Mouse (Mus musculus): ENCODE measurements around the gene Kpna1. TPM values are rescaled to one million over a fixed set of nuclear protein-coding genes. Genes with fewer than 3 reads are reported as not detected.
"Not testable (repeated sequence)": the region's sequence is repeated elsewhere in the genome, so short reads cannot be mapped to it uniquely, and the experiment has no call there.

Gene Kpna1
- polyA plus RNA-seq, 1 experiment, result 48.3 TPM

DNA sequence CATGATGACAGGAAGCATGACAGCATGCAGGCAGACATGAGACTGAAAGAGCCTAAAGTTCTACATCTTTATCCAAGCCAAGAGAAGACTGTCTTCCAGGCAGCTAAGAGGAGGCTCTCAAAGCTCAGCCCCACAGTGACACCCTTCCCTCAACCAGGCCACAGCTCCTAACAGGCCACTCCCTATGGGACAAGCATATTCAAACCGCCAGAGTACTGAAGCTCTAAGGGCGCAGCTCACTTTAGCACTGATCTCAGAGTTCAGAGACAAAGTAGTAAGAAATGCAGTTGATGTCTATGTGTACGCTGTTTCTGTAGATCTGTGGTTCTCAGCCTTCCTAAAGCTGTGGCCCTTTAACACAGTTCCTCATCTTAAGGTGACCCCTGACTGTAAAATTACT lies 27.3 kb upstream of the Kpna1 start:
- TF ChIP-seq POLR2A (IDR thresholded peaks at IDR 0.05; ENCODE audit: borderline replicate concordance, control insufficient read depth, low read depth, low read length), result no peak
- no peak for TF ChIP-seq CTCF (IDR thresholded peaks at IDR 0.05; ENCODE audit: control insufficient read depth, insufficient read depth, low read length)
- Histone ChIP-seq H3K27ac (ENCODE audit: control insufficient read depth, insufficient read depth, low read depth, low read length, poor library complexity) (no peak overlapping the region), H3K4me3 (replicated peaks; ENCODE audit: control insufficient read depth, low read depth, low read length) (no peak overlapping the region), H3K4me1 (ENCODE audit: control insufficient read depth, insufficient read depth, low read length) (no peaks in the 10 kb centered on the region)
- WGBS, result 88% methylated on average over 3 of the region's 3 CpGs

DNA sequence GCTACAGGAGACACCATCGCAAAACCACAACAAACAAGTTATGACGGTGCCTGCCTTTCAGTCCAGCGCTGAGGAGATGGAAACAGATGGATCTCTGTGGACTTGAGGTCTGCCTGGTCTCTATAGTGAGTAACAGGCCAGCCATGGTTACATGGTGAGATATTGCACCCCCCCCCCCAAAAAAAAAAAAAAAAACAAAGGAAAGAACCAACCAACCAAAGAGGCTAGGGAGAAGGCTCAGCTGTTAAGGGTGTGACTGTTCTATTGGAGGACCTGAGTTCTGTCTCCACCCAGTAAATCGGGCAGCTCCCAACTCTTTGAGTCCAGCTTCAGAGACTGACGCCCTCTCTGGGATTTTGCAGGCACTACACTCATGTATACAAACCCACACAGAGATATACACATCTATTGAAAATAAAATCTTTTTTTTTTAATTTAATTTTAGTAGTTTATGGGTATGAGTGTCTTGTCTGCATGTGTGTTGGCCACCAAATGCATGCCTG lies 25.9 kb upstream of the Kpna1 start:
- H3K4me3 ChIP-seq (replicated peaks; ENCODE audit: control insufficient read depth, low read depth, low read length), result no peak overlapping the region
- TF ChIP-seq POLR2A (IDR thresholded peaks at IDR 0.05; ENCODE audit: borderline replicate concordance, control insufficient read depth, low read depth, low read length) (no peak), CTCF (IDR thresholded peaks at IDR 0.05; ENCODE audit: control insufficient read depth, insufficient read depth, low read length) (no peak)
- WGBS, result 76% methylated on average over 5 of the region's 5 CpGs
- H3K27ac ChIP-seq (ENCODE audit: control insufficient read depth, insufficient read depth, low read depth, low read length, poor library complexity), result no peak overlapping the region
- H3K4me1 ChIP-seq (ENCODE audit: control insufficient read depth, insufficient read depth, low read length), result no peaks in the 10 kb centered on the region

DNA sequence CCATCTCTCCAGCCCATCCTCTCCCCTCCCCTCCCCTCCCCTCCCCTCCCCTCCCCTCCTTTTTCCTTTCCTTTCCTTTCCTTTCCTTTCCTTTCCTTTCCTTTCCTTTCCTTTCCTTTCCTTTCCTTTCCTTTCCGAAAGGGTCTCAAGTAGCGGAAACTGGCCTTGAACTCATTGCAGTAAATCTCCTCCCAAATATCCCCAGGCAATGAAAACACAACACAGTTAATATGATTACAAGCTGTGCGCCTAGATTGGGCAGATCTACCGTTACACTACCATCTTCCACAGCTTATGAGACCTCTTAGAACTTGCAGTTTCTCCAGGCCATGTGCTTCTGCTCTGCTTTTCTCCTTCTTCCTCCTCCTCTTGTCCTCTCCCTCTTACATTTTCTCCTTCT lies 12.6 kb upstream of the Kpna1 start:
- H3K27ac ChIP-seq (ENCODE audit: control insufficient read depth, insufficient read depth, low read depth, low read length, poor library complexity); H3K4me1 ChIP-seq (ENCODE audit: control insufficient read depth, insufficient read depth, low read length); H3K4me3 ChIP-seq (replicated peaks; ENCODE audit: control insufficient read depth, low read depth, low read length): not testable (repeated sequence)
- 87% methylated on average over 4 of the region's 4 CpGs for WGBS

DNA sequence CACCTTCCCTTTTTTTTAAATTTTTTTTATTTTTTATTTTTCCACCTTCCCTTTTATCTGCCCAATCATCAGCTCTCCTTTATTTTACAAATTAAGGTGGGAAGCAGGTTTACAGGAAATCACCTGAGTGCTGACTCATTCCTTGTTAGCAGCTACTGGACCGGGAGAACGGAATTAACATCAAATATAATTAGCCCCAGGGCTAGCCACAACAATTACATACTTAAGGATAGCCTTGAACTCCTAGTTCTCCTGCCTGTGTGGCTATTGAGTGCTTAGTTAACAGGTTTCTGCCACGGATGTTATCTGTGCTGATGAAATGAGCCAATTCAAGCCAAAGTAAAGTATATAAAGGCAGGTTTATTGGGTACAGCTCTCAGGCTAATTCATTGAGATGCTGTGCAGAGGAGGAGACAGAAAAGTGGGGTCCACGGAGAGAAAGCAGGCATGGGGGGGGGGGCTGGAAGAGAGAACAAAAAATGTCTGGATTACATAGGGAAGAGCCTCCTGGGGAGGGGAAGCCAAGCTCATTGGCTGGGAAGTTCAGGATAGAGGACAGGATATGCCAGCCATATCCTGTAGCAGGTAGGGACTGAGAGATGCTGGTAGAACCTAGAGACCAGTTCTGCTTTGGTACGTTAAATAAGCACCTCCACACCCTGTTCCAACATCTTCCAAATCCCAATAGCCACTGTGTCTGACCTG lies 12.0 kb upstream of the Kpna1 start:
- no peak overlapping the region for H3K27ac ChIP-seq (ENCODE audit: control insufficient read depth, insufficient read depth, low read depth, low read length, poor library complexity)
- WGBS, result 74% methylated on average over 5 of the region's 5 CpGs
- TF ChIP-seq POLR2A (IDR thresholded peaks at IDR 0.05; ENCODE audit: borderline replicate concordance, control insufficient read depth, low read depth, low read length) (no peak), CTCF (IDR thresholded peaks at IDR 0.05; ENCODE audit: control insufficient read depth, insufficient read depth, low read length) (no peak)

DNA sequence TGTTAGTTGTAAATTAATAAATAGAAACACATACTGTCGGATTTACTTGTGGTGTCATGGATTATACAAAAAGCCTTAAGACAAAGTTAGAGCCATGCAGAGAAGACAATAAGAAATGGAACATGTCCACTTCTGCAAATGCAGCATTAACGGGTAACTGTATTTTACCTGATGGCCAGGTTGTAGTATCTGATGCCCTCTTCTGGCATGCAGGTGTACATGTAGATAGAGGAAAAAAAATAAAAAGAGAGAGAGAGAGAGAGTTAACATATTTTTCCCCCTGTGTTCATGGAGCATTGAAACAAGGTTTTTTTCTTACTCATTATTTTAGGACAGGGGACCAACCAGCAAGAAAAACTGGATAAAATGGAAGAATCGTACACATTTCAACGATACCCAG lies 11.2 kb upstream of the Kpna1 start:
- WGBS, result 89% methylated on average over 4 of the region's 4 CpGs
- TF ChIP-seq POLR2A (IDR thresholded peaks at IDR 0.05; ENCODE audit: borderline replicate concordance, control insufficient read depth, low read depth, low read length) (no peak), CTCF (IDR thresholded peaks at IDR 0.05; ENCODE audit: control insufficient read depth, insufficient read depth, low read length) (no peak)
- H3K27ac ChIP-seq (ENCODE audit: control insufficient read depth, insufficient read depth, low read depth, low read length, poor library complexity), result no peak overlapping the region
- H3K4me1 ChIP-seq (ENCODE audit: control insufficient read depth, insufficient read depth, low read length), result no peaks in the 10 kb centered on the region
- no peak overlapping the region for H3K4me3 ChIP-seq (replicated peaks; ENCODE audit: control insufficient read depth, low read depth, low read length)

More for the DNA sequence above, 12.0 kb upstream of the Kpna1 start:
- no peaks in the 10 kb centered on the region for H3K4me1 ChIP-seq (ENCODE audit: control insufficient read depth, insufficient read depth, low read length)
- H3K4me3 ChIP-seq (replicated peaks; ENCODE audit: control insufficient read depth, low read depth, low read length), result no peak overlapping the region

DNA sequence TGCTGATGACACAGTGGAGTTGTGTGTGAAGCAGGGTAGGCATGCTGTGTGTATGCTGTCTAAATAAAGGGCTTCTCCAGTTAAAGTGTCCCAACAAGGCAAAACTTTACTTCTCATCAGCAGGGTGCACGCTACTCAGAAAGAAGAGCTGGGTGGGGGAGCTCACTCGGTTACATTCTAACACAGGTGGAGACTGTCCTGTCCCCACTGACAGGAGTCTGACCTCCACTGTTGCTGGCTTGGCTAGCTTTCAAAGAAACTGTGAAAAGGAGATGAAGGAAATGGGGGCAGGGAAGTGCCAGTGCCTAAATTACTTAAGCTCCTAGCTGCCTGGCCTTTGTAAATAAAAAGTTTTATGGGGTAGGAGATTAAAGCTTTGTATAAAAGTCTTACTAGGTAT lies 10.4 kb upstream of the Kpna1 start:
- TF ChIP-seq POLR2A (IDR thresholded peaks at IDR 0.05; ENCODE audit: borderline replicate concordance, control insufficient read depth, low read depth, low read length), result no peak
- no peak for TF ChIP-seq CTCF (IDR thresholded peaks at IDR 0.05; ENCODE audit: control insufficient read depth, insufficient read depth, low read length)
- H3K4me1 ChIP-seq (ENCODE audit: control insufficient read depth, insufficient read depth, low read length), result no peaks in the 10 kb centered on the region
- no peak overlapping the region for H3K27ac ChIP-seq (ENCODE audit: control insufficient read depth, insufficient read depth, low read depth, low read length, poor library complexity)
- no peak overlapping the region for H3K4me3 ChIP-seq (replicated peaks; ENCODE audit: control insufficient read depth, low read depth, low read length)
- 86% methylated on average over 2 of the region's 2 CpGs for WGBS

DNA sequence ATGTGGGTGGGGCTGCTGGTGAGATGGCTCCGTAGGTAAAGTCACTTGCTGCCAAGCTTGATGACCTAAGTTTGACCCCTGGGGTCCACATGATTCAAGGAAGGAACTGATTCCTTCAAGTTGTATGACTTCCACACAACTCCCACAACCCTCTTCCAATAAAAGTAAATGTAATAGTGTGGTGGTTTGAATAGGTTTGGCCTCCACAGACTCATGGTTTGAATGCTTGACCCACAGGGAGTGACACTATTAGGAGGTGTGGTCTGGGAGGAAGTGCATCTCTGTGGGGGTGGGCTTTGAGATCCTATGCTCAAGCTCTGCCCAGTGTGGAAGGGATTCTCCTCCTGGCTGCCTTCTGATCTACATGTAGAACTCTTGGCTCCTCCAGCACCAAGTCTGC lies 4.5 kb upstream of the Kpna1 start:
- H3K4me3 ChIP-seq (replicated peaks; ENCODE audit: control insufficient read depth, low read depth, low read length), result no peak overlapping the region
- no peak for TF ChIP-seq CTCF (IDR thresholded peaks at IDR 0.05; ENCODE audit: control insufficient read depth, insufficient read depth, low read length)
- no peak for TF ChIP-seq POLR2A (IDR thresholded peaks at IDR 0.05; ENCODE audit: borderline replicate concordance, control insufficient read depth, low read depth, low read length)
- H3K4me1 ChIP-seq (ENCODE audit: control insufficient read depth, insufficient read depth, low read length), result no peaks in the 10 kb centered on the region
- WGBS, result 73% methylated on average over 1 of the region's 1 CpGs
- no peak overlapping the region for H3K27ac ChIP-seq (ENCODE audit: control insufficient read depth, insufficient read depth, low read depth, low read length, poor library complexity)

DNA sequence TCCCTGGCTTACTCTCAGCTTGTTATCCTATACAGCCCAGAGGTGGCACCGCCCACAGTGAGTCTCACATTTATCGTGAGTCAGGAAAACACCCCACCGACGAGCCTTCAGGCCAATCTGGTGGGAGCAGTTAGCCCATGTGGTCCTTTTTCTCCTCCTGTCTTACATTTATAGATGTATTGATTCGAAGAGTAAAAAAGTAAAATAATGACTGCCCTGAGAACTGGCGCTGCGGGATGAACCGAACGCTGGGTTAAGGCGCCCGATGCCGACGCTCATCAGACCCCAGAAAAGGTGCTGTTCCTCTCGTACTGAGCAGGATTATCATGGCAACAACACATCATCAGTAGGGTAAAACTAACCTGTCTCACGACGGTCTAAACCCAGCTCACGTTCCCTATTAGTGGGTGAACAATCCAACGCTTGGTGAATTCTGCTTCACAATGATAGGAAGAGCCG lies 2.8 kb downstream of the Kpna1 start:
- Histone ChIP-seq H3K27ac (ENCODE audit: control insufficient read depth, insufficient read depth, low read depth, low read length, poor library complexity) (no peak overlapping the region), H3K4me1 (ENCODE audit: control insufficient read depth, insufficient read depth, low read length) (no peaks in the 10 kb centered on the region), H3K4me3 (replicated peaks; ENCODE audit: control insufficient read depth, low read depth, low read length) (no peak overlapping the region)
- WGBS, result 52% methylated on average over 19 of the region's 19 CpGs
- TF ChIP-seq CTCF (IDR thresholded peaks at IDR 0.05; ENCODE audit: control insufficient read depth, insufficient read depth, low read length) (no peak), POLR2A (IDR thresholded peaks at IDR 0.05; ENCODE audit: borderline replicate concordance, control insufficient read depth, low read depth, low read length) (no peak)

DNA sequence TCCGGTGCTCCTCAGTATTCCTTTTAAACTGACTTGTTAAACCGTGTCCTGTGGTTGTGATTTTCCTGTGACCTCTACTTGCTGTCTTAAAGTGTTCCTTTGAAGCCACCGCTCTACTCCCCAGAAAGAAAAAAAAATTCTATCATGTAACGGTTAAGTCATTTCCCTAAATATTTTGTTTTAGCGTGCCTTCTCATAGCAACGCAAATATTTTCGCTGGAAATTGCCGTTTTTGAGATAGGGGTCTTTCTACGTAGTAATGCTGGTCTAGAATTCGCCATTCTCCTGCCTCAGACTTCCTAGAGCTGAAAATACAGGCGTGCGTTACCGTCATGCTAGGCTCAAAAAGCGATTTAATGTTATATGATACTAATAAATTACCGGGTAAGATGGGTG lies 4.0 kb downstream of the Kpna1 start:
- Histone ChIP-seq H3K27ac (ENCODE audit: control insufficient read depth, insufficient read depth, low read depth, low read length, poor library complexity) (no peak overlapping the region), H3K4me1 (ENCODE audit: control insufficient read depth, insufficient read depth, low read length) (no peaks in the 10 kb centered on the region), H3K4me3 (replicated peaks; ENCODE audit: control insufficient read depth, low read depth, low read length) (peak overlapping the region; percentile 80)
- under 1% methylated on average over 15 of the region's 15 CpGs for WGBS
- TF ChIP-seq POLR2A (IDR thresholded peaks at IDR 0.05; ENCODE audit: borderline replicate concordance, control insufficient read depth, low read depth, low read length), result no peak
- TF ChIP-seq CTCF (IDR thresholded peaks at IDR 0.05; ENCODE audit: control insufficient read depth, insufficient read depth, low read length), result no peak
